Mouse (Mus musculus): ENCODE results near the gene Gm10842.

- TF ChIP-seq CTCF (IDR thresholded peaks at IDR 0.05; ENCODE audit: low read depth, low read length) (no peak), POLR2A (IDR thresholded peaks at IDR 0.05; ENCODE audit: extremely low read depth, insufficient read depth, low read length) (no peak)
Measured at GRCm38 (mm10) chr11:105143564-105143963, 3.1 kb upstream of the Gm10842 start.

All from liver, adult 2 months (tissue).